Mouse (Mus musculus): ENCODE results near the gene Pycard. TPM values are rescaled to one million over a fixed set of nuclear protein-coding genes. Genes with fewer than 3 reads are reported as not detected.
"Not testable (repeated sequence)": the region's sequence is repeated elsewhere in the genome, so short reads cannot be mapped to it uniquely, and the experiment has no call there.

Pycard gene
- polyA plus RNA-seq, 1 experiment from 2014 or later, result 4.6 TPM

GRCm38 (mm10) chr7:127959364-127959763 is 34.3 kb downstream of the Pycard start:
- H3K36me3 ChIP-seq (ENCODE audit: control insufficient read depth, insufficient read depth, low read length), result no peaks in the 10 kb centered on the region
- no peaks in the 10 kb centered on the region for H3K4me1 ChIP-seq (ENCODE audit: control insufficient read depth, insufficient read depth, low read length)
- no peak overlapping the region for H3K27ac ChIP-seq (ENCODE audit: low read depth, low read length)
- H3K9me3 ChIP-seq (ENCODE audit: control insufficient read depth, low read length), result no peaks in the 10 kb centered on the region
- no peak overlapping the region for H3K4me3 ChIP-seq (ENCODE audit: low read depth, low read length)
- ATAC-seq (ENCODE audit: low read depth), result no peak
- 61% methylated on average over 5 of the region's 5 CpGs for WGBS
- no peak overlapping the region for H3K9ac ChIP-seq (replicated peaks; ENCODE audit: low read depth, low read length)
- no peak overlapping the region for H3K4me2 ChIP-seq (ENCODE audit: low read depth, low read length)
- H3K27me3 ChIP-seq (ENCODE audit: control insufficient read depth, insufficient read depth, low read length), result no peaks in the 10 kb centered on the region

- ATAC-seq (ENCODE audit: low read depth), result no peak
- Histone ChIP-seq H3K36me3 (ENCODE audit: control insufficient read depth, insufficient read depth, low read length) (no peaks in the 10 kb centered on the region), H3K27ac (ENCODE audit: low read depth, low read length) (no peak overlapping the region), H3K27me3 (ENCODE audit: control insufficient read depth, insufficient read depth, low read length) (no peaks in the 10 kb centered on the region), H3K4me3 (ENCODE audit: low read depth, low read length) (no peak overlapping the region), H3K9me3 (ENCODE audit: control insufficient read depth, low read length) (no peaks in the 10 kb centered on the region), H3K9ac (replicated peaks; ENCODE audit: low read depth, low read length) (no peak overlapping the region), H3K4me2 (ENCODE audit: low read depth, low read length) (no peak overlapping the region), H3K4me1 (ENCODE audit: control insufficient read depth, insufficient read depth, low read length) (no peaks in the 10 kb centered on the region)
- WGBS, result 44% methylated on average over 13 of the region's 13 CpGs
These were observed 40.6 kb downstream of the Pycard start for GRCm38 (mm10) chr7:127952864-127953581.

GRCm38 (mm10) chr7:127946470-127947023 is 47.1 kb downstream of the Pycard start, which contains the start of gene Prss36:
Gene Prss36, minus strand, starts transcription at chr7:127946725.
- Histone ChIP-seq H3K27ac (ENCODE audit: low read depth, low read length) (no peak within 1 kb of the TSS), H3K36me3 (ENCODE audit: control insufficient read depth, insufficient read depth, low read length) (no peaks in the 10 kb centered on the region), H3K9me3 (ENCODE audit: control insufficient read depth, low read length) (no peaks in the 10 kb centered on the region), H3K4me1 (ENCODE audit: control insufficient read depth, insufficient read depth, low read length) (no peaks in the 10 kb centered on the region), H3K4me3 (ENCODE audit: low read depth, low read length) (no peak within 1 kb of the TSS), H3K9ac (replicated peaks; ENCODE audit: low read depth, low read length) (no peak within 1 kb of the TSS), H3K4me2 (ENCODE audit: low read depth, low read length) (no peak within 1 kb of the TSS), H3K27me3 (ENCODE audit: control insufficient read depth, insufficient read depth, low read length) (peaks cover 9% of the 10 kb centered on the region)
- WGBS, result 92% methylated on average over 6 of the region's 6 CpGs
- no peak for ATAC-seq (ENCODE audit: low read depth)

- Histone ChIP-seq H3K27ac (ENCODE audit: low read depth, low read length) (no peak overlapping the region), H3K4me2 (ENCODE audit: low read depth, low read length) (no peak overlapping the region), H3K9me3 (ENCODE audit: control insufficient read depth, low read length) (no peaks in the 10 kb centered on the region), H3K4me1 (ENCODE audit: control insufficient read depth, insufficient read depth, low read length) (no peaks in the 10 kb centered on the region), H3K9ac (replicated peaks; ENCODE audit: low read depth, low read length) (no peak overlapping the region), H3K4me3 (ENCODE audit: low read depth, low read length) (no peak overlapping the region), H3K36me3 (ENCODE audit: control insufficient read depth, insufficient read depth, low read length) (no peaks in the 10 kb centered on the region), H3K27me3 (ENCODE audit: control insufficient read depth, insufficient read depth, low read length) (peaks cover 9% of the 10 kb centered on the region)
- no peak for ATAC-seq (ENCODE audit: low read depth)
- WGBS, result 7% methylated on average over 23 of the region's 23 CpGs
These were observed 49.1 kb downstream of the Pycard start for GRCm38 (mm10) chr7:127944614-127945013.

GRCm38 (mm10) chr7:127942097-127942496 is 51.6 kb downstream of the Pycard start:
- not testable (repeated sequence) for H3K4me3 ChIP-seq (ENCODE audit: low read depth, low read length); H3K27me3 ChIP-seq (ENCODE audit: control insufficient read depth, insufficient read depth, low read length); H3K9me3 ChIP-seq (ENCODE audit: control insufficient read depth, low read length); ATAC-seq (ENCODE audit: low read depth); H3K9ac ChIP-seq (replicated peaks; ENCODE audit: low read depth, low read length); H3K27ac ChIP-seq (ENCODE audit: low read depth, low read length); H3K4me1 ChIP-seq (ENCODE audit: control insufficient read depth, insufficient read depth, low read length); H3K36me3 ChIP-seq (ENCODE audit: control insufficient read depth, insufficient read depth, low read length); H3K4me2 ChIP-seq (ENCODE audit: low read depth, low read length)
- 67% methylated on average over 2 of the region's 2 CpGs for whole genome bisulfite sequencing

Other genes with a start within 250 kb of the Pycard start
- 6.5 and 9.1 TPM in 2 replicates for gene Fbxl19, start 249.3 kb downstream of the Pycard start, polyA plus RNA-seq (2014; fragmentation: Nextera tagmentation; extraction: Ambion mirVana)
- 4.6 and 6.8 TPM in 2 replicates for gene Orai3, start 224.1 kb downstream of the Pycard start, polyA plus RNA-seq (2014; fragmentation: Nextera tagmentation; extraction: Ambion mirVana)
- gene Setd1a, start 217.2 kb downstream of the Pycard start, polyA plus RNA-seq (2014; fragmentation: Nextera tagmentation; extraction: Ambion mirVana), result 22.4 and 23.3 TPM in 2 replicates
- 0.64 TPM in 1 of 2 replicates, not detected in the other for gene Gm49388, start 208.3 kb downstream of the Pycard start, polyA plus RNA-seq (2014; fragmentation: Nextera tagmentation; extraction: Ambion mirVana)
- 7.0 and 9.6 TPM in 2 replicates for gene Hsd3b7, start 193.3 kb downstream of the Pycard start, polyA plus RNA-seq (2014; fragmentation: Nextera tagmentation; extraction: Ambion mirVana)
- gene Stx4a, start 169.6 kb downstream of the Pycard start, polyA plus RNA-seq (2014; fragmentation: Nextera tagmentation; extraction: Ambion mirVana), result 9.8 and 13.5 TPM in 2 replicates
- 65.9 and 66.9 TPM in 2 replicates for gene Stx1b, start 169.3 kb downstream of the Pycard start, polyA plus RNA-seq (2014; fragmentation: Nextera tagmentation; extraction: Ambion mirVana)
- gene Zfp646, start 117.6 kb downstream of the Pycard start, polyA plus RNA-seq (2014; fragmentation: Nextera tagmentation; extraction: Ambion mirVana), result 12.0 and 13.1 TPM in 2 replicates
- 29.7 and 30.7 TPM in 2 replicates for gene Zfp668, start 117.0 kb downstream of the Pycard start, polyA plus RNA-seq (2014; fragmentation: Nextera tagmentation; extraction: Ambion mirVana)
- 0.37 and 0.57 TPM in 2 replicates for gene Prss53, start 102.9 kb downstream of the Pycard start, polyA plus RNA-seq (2014; fragmentation: Nextera tagmentation; extraction: Ambion mirVana)
- 0.40 and 0.54 TPM in 2 replicates for gene Gm21974, start 98.4 kb downstream of the Pycard start, polyA plus RNA-seq (2014; fragmentation: Nextera tagmentation; extraction: Ambion mirVana)
- gene Vkorc1, start 98.2 kb downstream of the Pycard start, polyA plus RNA-seq (2014; fragmentation: Nextera tagmentation; extraction: Ambion mirVana), result 59.2 and 81.7 TPM in 2 replicates
- gene Bckdk, start 89.8 kb downstream of the Pycard start, polyA plus RNA-seq (2014; fragmentation: Nextera tagmentation; extraction: Ambion mirVana), result 58.0 and 65.8 TPM in 2 replicates
- 48.6 and 49.4 TPM in 2 replicates for gene Kat8, start 81.4 kb downstream of the Pycard start, polyA plus RNA-seq (2014; fragmentation: Nextera tagmentation; extraction: Ambion mirVana)
- gene Prss8, start 63.8 kb downstream of the Pycard start, polyA plus RNA-seq (2014; fragmentation: Nextera tagmentation; extraction: Ambion mirVana), result 0.39 TPM in 1 of 2 replicates, not detected in the other
- 14.4 and 14.8 TPM in 2 replicates for gene Prss36, start 47.1 kb downstream of the Pycard start, polyA plus RNA-seq (2014; fragmentation: Nextera tagmentation; extraction: Ambion mirVana)
- gene Fus, start 26.4 kb downstream of the Pycard start, polyA plus RNA-seq (2014; fragmentation: Nextera tagmentation; extraction: Ambion mirVana), result 47.6 and 52.2 TPM in 2 replicates
- gene Trim72, start 10.1 kb upstream of the Pycard start, polyA plus RNA-seq (2014; fragmentation: Nextera tagmentation; extraction: Ambion mirVana), result not detected in 2 replicates
- 0.25 and 1.2 TPM in 2 replicates for gene Itgam, start 68.8 kb upstream of the Pycard start, polyA plus RNA-seq (2014; fragmentation: Nextera tagmentation; extraction: Ambion mirVana)
- gene Gm49368, start 68.8 kb upstream of the Pycard start, polyA plus RNA-seq (2014; fragmentation: Nextera tagmentation; extraction: Ambion mirVana), result not detected in 2 replicates
- 0.15 TPM in 1 of 2 replicates, not detected in the other for gene Itgax, start 135.7 kb upstream of the Pycard start, polyA plus RNA-seq (2014; fragmentation: Nextera tagmentation; extraction: Ambion mirVana)
- gene Itgad, start 160.5 kb upstream of the Pycard start, polyA plus RNA-seq (2014; fragmentation: Nextera tagmentation; extraction: Ambion mirVana), result not detected in 2 replicates
- 0.86 TPM in 1 of 2 replicates, not detected in the other for gene Cox6a2, start 212.5 kb upstream of the Pycard start, polyA plus RNA-seq (2014; fragmentation: Nextera tagmentation; extraction: Ambion mirVana)
- 9.0 and 10.7 TPM in 2 replicates for gene Armc5, start 243.5 kb upstream of the Pycard start, polyA plus RNA-seq (2014; fragmentation: Nextera tagmentation; extraction: Ambion mirVana)
- gene 9130023H24Rik, start 244.2 kb upstream of the Pycard start, polyA plus RNA-seq (2014; fragmentation: Nextera tagmentation; extraction: Ambion mirVana), result 9.5 and 9.7 TPM in 2 replicates

Data from neural tube, embryonic 14.5 days (tissue).